Mouse (Mus musculus) liver, adult 2 months (tissue): ENCODE results near the gene C8g.

Experiments used
- CTCF ChIP-seq: fragments of 200-500 bp; IDR thresholded peaks from 2 replicates; pipeline ENCODE4 v1.5.1; 2011; ENCODE audit warnings: low read depth, low read length, control low read depth
- POLR2A ChIP-seq: fragments of 200-500 bp; IDR thresholded peaks from 2 replicates; pipeline ENCODE4 v1.6.1; 2011; ENCODE audit warnings: low read length, control low read depth; ENCODE audit not compliant: insufficient read depth; ENCODE audit errors: extremely low read depth

DNA sequence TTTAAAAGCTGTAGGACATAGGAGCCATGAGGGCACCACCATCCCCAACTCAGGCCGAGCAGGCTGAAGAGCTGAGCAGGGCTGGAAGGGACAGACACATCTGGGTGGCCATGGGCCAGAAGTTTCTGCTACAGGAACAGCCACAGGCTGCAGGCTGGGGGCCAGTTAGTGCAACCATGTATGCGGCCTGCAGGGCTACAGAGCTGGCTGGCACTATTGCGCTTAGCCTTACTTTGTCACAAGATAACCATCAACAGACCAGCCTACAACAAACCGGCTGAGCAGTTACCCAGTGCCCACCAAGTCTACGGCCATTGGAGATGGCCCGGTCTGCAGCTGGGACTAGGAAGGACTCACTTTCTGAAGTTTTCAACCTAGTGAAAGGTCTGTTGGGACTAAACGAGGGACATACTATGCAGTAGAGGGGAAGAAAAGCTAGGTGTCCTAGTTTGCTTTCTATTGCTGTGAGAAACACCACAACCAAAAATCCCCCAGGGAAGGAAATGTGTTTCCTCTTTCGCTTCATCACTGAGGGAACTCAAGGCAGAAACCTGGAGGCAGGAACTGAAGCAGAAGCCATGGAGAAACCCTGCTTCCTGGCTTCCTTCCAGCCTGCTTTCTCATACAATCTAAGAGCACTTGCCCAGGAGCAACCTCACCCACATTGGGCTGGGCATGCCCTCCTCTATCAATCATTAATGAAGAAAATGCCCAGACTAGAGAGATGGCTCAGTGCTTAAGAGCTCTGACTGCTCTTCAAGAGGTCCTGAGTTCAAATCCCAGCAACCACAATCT is 50.5 kb downstream of the C8g start:
- TF ChIP-seq CTCF (no peak), POLR2A (no peak)
